Mouse (Mus musculus) CH12.LX (cell line): ENCODE results near the gene Cdkl4. TPM values are rescaled to one million over a fixed set of nuclear protein-coding genes. Genes with fewer than 3 reads are reported as not detected.
A peak's percentile ranks its signal among the peaks of the same experiment; 100 is the strongest.

Experiments
- DNase-seq: peaks from one replicate; pipeline ENCODE4 v3.0.0-alpha.2; 2013; ENCODE audit errors: extremely low read depth
- H3K27ac ChIP-seq: 2 replicates; pipeline ENCODE4 v1.5.1; 2012; ENCODE audit warnings: low read depth, mild to moderate bottlenecking, control low read depth, moderate library complexity; ENCODE audit not compliant: insufficient read depth
- H3K27me3 ChIP-seq: replicated peaks from 2 replicates; pipeline ENCODE3; 2012; ENCODE audit warnings: inconsistent platforms
- H3K36me3 ChIP-seq, 2 experiments: replicated peaks in 1 of 2; 2 replicates each; pipeline versions ENCODE3 to v1.6.1; 2012; ENCODE audit warnings: inconsistent platforms in 1 of 2, low read length in 1 of 2, mild to moderate bottlenecking in 1 of 2, mixed read lengths in 1 of 2, moderate library complexity in 1 of 2; ENCODE audit not compliant: control insufficient read depth in 1 of 2, insufficient read depth in 1 of 2
- H3K4me1 ChIP-seq, 2 experiments: 2 replicates each; pipeline ENCODE4 v1.6.1; 2012; ENCODE audit warnings: inconsistent platforms in 1 of 2, moderate library complexity in 1 of 2; ENCODE audit not compliant: insufficient read depth in 2 of 2, control insufficient read depth in 1 of 2
- H3K4me2 ChIP-seq: 2 replicates; pipeline ENCODE4 v1.6.1; 2012; ENCODE audit warnings: low read depth, mild to moderate bottlenecking, control low read depth; ENCODE audit not compliant: poor library complexity, insufficient read depth, severe bottlenecking
- H3K4me3 ChIP-seq, 3 experiments: fragments of 150-350 bp in 1 of 3; sonication (generic) in 1 of 3; replicated peaks in 1 of 3; 2 replicates each; pipeline versions ENCODE3 to v1.5.1; 2011 to 2012; ENCODE audit warnings: low read depth in 2 of 3, low read length in 2 of 3, mild to moderate bottlenecking in 2 of 3, moderate library complexity in 2 of 3, control low read depth in 1 of 3, improper control_type of control experiment in 1 of 3, inconsistent platforms in 1 of 3, mixed read lengths in 1 of 3; ENCODE audit not compliant: poor library complexity in 1 of 3
- H3K79me2 ChIP-seq: replicated peaks from 2 replicates; pipeline ENCODE4 v1.6.1; 2012; ENCODE audit warnings: mild to moderate bottlenecking, moderate library complexity; ENCODE audit not compliant: control insufficient read depth, poor library complexity, insufficient read depth, severe bottlenecking; ENCODE audit errors: extremely low read depth
- H3K9ac ChIP-seq: 2 replicates; pipeline ENCODE4 v1.6.1; 2012; ENCODE audit warnings: low read depth, mild to moderate bottlenecking, control low read depth, moderate library complexity; ENCODE audit not compliant: insufficient read depth
- H3K9me3 ChIP-seq: replicated peaks from 2 replicates; pipeline ENCODE3; 2012; ENCODE audit warnings: low read length, inconsistent platforms, mixed read lengths
- BHLHE40 ChIP-seq: IDR thresholded peaks from 2 replicates; pipeline ENCODE4 v1.6.1; 2011; ENCODE audit warnings: mild to moderate bottlenecking, low read depth, low read length, improper control_type of control experiment
- CHD1 ChIP-seq: IDR thresholded peaks from 2 replicates; pipeline ENCODE4 v1.6.1; 2012; ENCODE audit warnings: low read depth, low read length, improper control_type of control experiment, inconsistent platforms
- EP300 ChIP-seq: IDR thresholded peaks from 2 replicates; pipeline ENCODE4 v1.6.1; 2011; ENCODE audit warnings: low read length, improper control_type of control experiment
- GABPA ChIP-seq: IDR thresholded peaks from 2 replicates; pipeline ENCODE4 v1.6.1; 2012; ENCODE audit warnings: low read depth, low read length, improper control_type of control experiment, inconsistent platforms; ENCODE audit not compliant: insufficient replicate concordance
- IRF4 ChIP-seq: IDR thresholded peaks from 2 replicates; pipeline ENCODE4 v1.6.1; 2014; ENCODE audit warnings: low read depth, mild to moderate bottlenecking, inconsistent platforms, low read length, improper control_type of control experiment
- JUND ChIP-seq: conservative IDR thresholded peaks from 2 replicates; pipeline ENCODE4 v1.6.1; 2011; ENCODE audit warnings: low read depth, low read length, improper control_type of control experiment
- KAT2A ChIP-seq: IDR thresholded peaks from 2 replicates; pipeline ENCODE4 v1.6.1; 2012; ENCODE audit warnings: low read length, improper control_type of control experiment, inconsistent platforms; ENCODE audit not compliant: insufficient replicate concordance
- MXI1 ChIP-seq: IDR thresholded peaks from 2 replicates; pipeline ENCODE4 v1.6.1; 2011; ENCODE audit warnings: mild to moderate bottlenecking, low read depth, low read length, improper control_type of control experiment
- NELFE ChIP-seq: IDR thresholded peaks from 2 replicates; pipeline ENCODE4 v1.6.1; 2011; ENCODE audit warnings: low read depth, low read length, improper control_type of control experiment
- NRF1 ChIP-seq: IDR thresholded peaks from 2 replicates; pipeline ENCODE4 v1.6.1; 2014; ENCODE audit warnings: low read depth, mild to moderate bottlenecking, inconsistent platforms, low read length, improper control_type of control experiment, moderate library complexity
- PAX5 ChIP-seq: IDR thresholded peaks from 2 replicates; pipeline ENCODE4 v1.6.1; 2012; ENCODE audit warnings: low read length, inconsistent platforms, mixed read lengths
- RCOR1 ChIP-seq: conservative IDR thresholded peaks from 2 replicates; pipeline ENCODE4 v1.6.1; 2012; ENCODE audit warnings: low read depth, mild to moderate bottlenecking, inconsistent platforms, low read length, improper control_type of control experiment
- SIN3A ChIP-seq: IDR thresholded peaks from 2 replicates; pipeline ENCODE4 v1.6.1; 2012; ENCODE audit warnings: low read length, improper control_type of control experiment, inconsistent platforms
- TCF12 ChIP-seq: IDR thresholded peaks from 2 replicates; pipeline ENCODE4 v1.6.1; 2014; ENCODE audit warnings: low read depth, mild to moderate bottlenecking, inconsistent platforms, low read length, improper control_type of control experiment
- USF1 ChIP-seq: IDR thresholded peaks from 2 replicates; pipeline ENCODE4 v1.6.1; 2014; ENCODE audit warnings: low read depth, mild to moderate bottlenecking, inconsistent platforms, low read length, improper control_type of control experiment
- ZC3H11A ChIP-seq: IDR thresholded peaks from 2 replicates; pipeline ENCODE4 v1.6.1; 2012; ENCODE audit warnings: low read depth, mild to moderate bottlenecking, inconsistent platforms, low read length, improper control_type of control experiment
- ZNF384 ChIP-seq: IDR thresholded peaks from 2 replicates; pipeline ENCODE4 v1.6.1; 2012; ENCODE audit warnings: low read depth, low read length, improper control_type of control experiment, inconsistent platforms
- dilution Hi-C: fragments of 300-500 bp; cut with MboI; formaldehyde crosslinking; loops from 2 replicates; pipeline ENCODE4 v1.14.3; 2020; ENCODE audit warnings: low sequenced_read_pairs; ENCODE audit not compliant: extremely low pct_unique_long_range_greater_than_20kb, extremely low pct_ligation_motif_present
- in situ Hi-C: fragments of 300-500 bp; cut with MboI; formaldehyde crosslinking; loops from 3 replicates; pipeline ENCODE4 v1.14.3; 2019; ENCODE audit warnings: low sequenced_read_pairs, low pct_ligation_motif_present, low pct_unique_long_range_greater_than_20kb, mixed read lengths
- polyA plus RNA-seq: library from polyadenylated mRNA; unstranded; fragments of >175 nt; gene quantifications from 2 replicates; pipeline ENCODE4 v1.2.1, GENCODE M21; 2012; ENCODE audit warnings: low read depth; ENCODE audit not compliant: insufficient read length
- total RNA-seq, 2 experiments: library from RNA; depleted of rRNA; stranded (reverse); fragments of 300-350 nt in 1 of 2; fragments of >200 nt in 1 of 2; gene quantifications; 2 replicates each; pipeline ENCODE4 v1.2.3; 2012 to 2014

Cdkl4 gene
- total and polyA plus RNA-seq, 3 experiments: 0.76 to 2.0 (median 1.2) TPM

GRCm38 (mm10) chr17:80577214-80577613 is 399 bp downstream of the Cdkl4 start:
- no peaks in the 10 kb centered on the region for H3K27me3 ChIP-seq
- H3K4me2 ChIP-seq: peak overlapping the region; percentile 96
- no peaks in the 10 kb centered on the region for H3K79me2 ChIP-seq
- TF ChIP-seq NRF1 (peak; percentile 69), CHD1 (no peak), IRF4 (no peak), SIN3A (peak; percentile 67; the same call in 1 of the 2 replicates), BHLHE40 (peak; percentile 72), ZC3H11A (no peak), MXI1 (peak; percentile 93)
- DNase-seq: peak; percentile 90
- H3K4me1 ChIP-seq: peaks cover 0 to 35% of the 10 kb centered on the region in 2 experiments; a peak in 3 of 4 replicates
- dilution Hi-C loops (no loop called here), in situ Hi-C loops (no loop called here)
- H3K27ac ChIP-seq: no peak overlapping the region
- peaks cover 0 to 3% of the 10 kb centered on the region in 2 experiments for H3K36me3 ChIP-seq
- H3K9ac ChIP-seq: no peak overlapping the region
- H3K9me3 ChIP-seq: no peaks in the 10 kb centered on the region
- H3K4me3 ChIP-seq: no peak overlapping the region

GRCm38 (mm10) chr17:80575008-80575407 is 2.6 kb downstream of the Cdkl4 start:
- Histone ChIP-seq H3K9me3 (no peaks in the 10 kb centered on the region), H3K4me3 (no peak overlapping the region), H3K4me1 (peaks cover 0 to 35% of the 10 kb centered on the region in 2 experiments; a peak in 3 of 4 replicates), H3K9ac (no peak overlapping the region), H3K36me3 (peaks cover 0 to 9% of the 10 kb centered on the region in 2 experiments), H3K4me2 (no peak overlapping the region), H3K79me2 (no peaks in the 10 kb centered on the region), H3K27me3 (no peaks in the 10 kb centered on the region), H3K27ac (no peak overlapping the region)
- no peak for TF ChIP-seq GABPA
- TF ChIP-seq KAT2A: no peak
- no peak for TF ChIP-seq EP300
- no peak for TF ChIP-seq ZNF384
- DNase-seq: no peak
- dilution Hi-C loops: no loop called here
- in situ Hi-C loops: no loop called here

- in situ Hi-C loops (loop anchor here (25.0 kb wide), 1 partner anchor 287 kb away; the partner anchor contains the start of genes Dhx57 and Morn2), dilution Hi-C loops (loop anchor here (25.0 kb wide), 1 partner anchor 112 kb away; no protein-coding TSS in a partner anchor)
- Histone ChIP-seq H3K4me2 (no peak overlapping the region), H3K9me3 (no peaks in the 10 kb centered on the region), H3K9ac (no peak overlapping the region), H3K27me3 (no peaks in the 10 kb centered on the region), H3K27ac (no peak overlapping the region), H3K4me3 (no peak overlapping the region), H3K36me3 (peaks cover 0 to 9% of the 10 kb centered on the region in 2 experiments), H3K79me2 (no peaks in the 10 kb centered on the region), H3K4me1 (peaks cover 0 to 30% of the 10 kb centered on the region in 2 experiments; a peak in 3 of 4 replicates)
- DNase-seq: no peak
- TF ChIP-seq SIN3A (no peak), JUND (no peak), PAX5 (no peak), USF1 (no peak), TCF12 (no peak), NELFE (no peak), RCOR1 (no peak)
These were observed 3.1 kb downstream of the Cdkl4 start for GRCm38 (mm10) chr17:80574471-80574965.
